8 mouse cellular contexts compared by ENCODE assay signal in the genomic region with DNA sequence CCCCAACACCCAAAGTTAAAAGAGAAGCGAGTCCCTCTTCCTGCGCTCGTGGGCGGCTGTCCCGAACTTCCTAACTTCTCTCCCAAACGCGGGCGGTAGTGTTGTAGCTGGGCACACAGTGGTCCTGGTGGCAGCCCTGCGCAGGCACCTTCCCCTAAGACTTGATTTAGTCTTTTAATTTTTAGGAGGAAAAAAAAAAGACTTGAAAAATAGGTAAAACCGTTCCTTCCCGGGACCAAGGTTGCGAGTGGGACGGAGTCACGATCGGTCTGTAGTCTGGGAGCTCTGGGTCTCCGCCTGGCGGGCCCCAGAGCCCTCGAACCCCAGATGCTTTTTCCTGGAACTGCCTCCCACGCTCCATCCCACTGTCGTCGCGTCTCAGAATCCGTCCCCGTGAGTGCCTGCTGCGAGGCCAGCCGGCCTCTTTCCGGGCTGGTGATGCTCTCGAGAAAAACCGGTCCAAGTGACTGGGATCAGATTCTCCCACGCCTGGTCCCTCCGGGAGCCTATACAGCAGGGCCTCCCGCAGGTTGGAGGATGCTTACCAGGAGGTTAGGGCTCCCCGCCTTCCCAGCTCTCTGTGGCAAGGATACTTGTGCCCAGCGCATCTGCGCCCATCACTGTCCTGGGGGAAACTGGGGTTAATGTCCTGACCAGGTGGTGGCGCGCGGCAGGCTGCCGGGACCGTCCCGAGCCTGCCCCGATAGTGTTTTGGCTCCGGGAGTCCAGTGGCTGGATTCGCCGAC. TPM values are rescaled to one million over a fixed set of nuclear protein-coding genes. Genes with fewer than 3 reads are reported as not detected.
DNase-seq lines count a peak whose midpoint lies in the region; ATAC-seq and TF ChIP-seq lines count a peak whose summit lies in the region.

No protein-coding gene starts in this region.

- H3K4me2 ChIP-seq in embryonic facial prominence, embryonic 13.5 days, result peak overlapping the region; percentile 100
- peak overlapping the region; percentile 100 for H3K4me2 ChIP-seq in intestine, embryonic 16.5 days (ENCODE audit: low read depth, low read length)
- peak overlapping the region; percentile 100 for H3K4me2 ChIP-seq in neural tube, embryonic 15.5 days

- in situ Hi-C loops in ES-E14 (cut with MboI; ENCODE audit: low sequenced_read_pairs in 2 of 2, unreplicated experiment in 2 of 2), result loop anchor here in 1 of 2 experiments (10.0 kb wide), 1 partner anchor 1242 kb away; a partner anchor contains a TSS

- DNase-seq in gastrocnemius, postnatal 10 days, result peak; percentile 19
- DNase-seq in gastrocnemius, postnatal 14 days, result no peak
- no peak for DNase-seq in ES-E14 (ENCODE audit: low read depth, low spot score)
- DNase-seq in spleen, postnatal 4 days (ENCODE audit: low spot score in 2 of 2), result no peak
- DNase-seq in gastrocnemius, postnatal 25 days, result no peak

- H3K27me3 ChIP-seq in embryonic facial prominence, embryonic 13.5 days, result peaks cover 77% of the 10 kb centered on the region
- peaks cover 42% of the 10 kb centered on the region for H3K27me3 ChIP-seq in intestine, embryonic 16.5 days (replicated peaks; ENCODE audit: control insufficient read depth, insufficient read depth, low read length)
- H3K27me3 ChIP-seq in neural tube, embryonic 15.5 days (replicated peaks), result peaks cover 57% of the 10 kb centered on the region

- no peak overlapping the region for H3K27ac ChIP-seq in ES-E14 (ENCODE audit: insufficient read depth, low read depth, low read length, poor library complexity, severe bottlenecking)
- no peak overlapping the region for H3K27ac ChIP-seq in embryonic facial prominence, embryonic 13.5 days
- H3K27ac ChIP-seq in intestine, embryonic 16.5 days (ENCODE audit: low read length), result no peak overlapping the region
- H3K27ac ChIP-seq in neural tube, embryonic 15.5 days (replicated peaks), result no peak overlapping the region

- H3K9me3 ChIP-seq in ES-E14 (ENCODE audit: control insufficient read depth, insufficient read depth, low read depth, low read length), result no peaks in the 10 kb centered on the region
- no peaks in the 10 kb centered on the region for H3K9me3 ChIP-seq in embryonic facial prominence, embryonic 13.5 days
- no peaks in the 10 kb centered on the region for H3K9me3 ChIP-seq in intestine, embryonic 16.5 days (ENCODE audit: control insufficient read depth, low read length)
- H3K9me3 ChIP-seq in neural tube, embryonic 15.5 days (replicated peaks), result no peaks in the 10 kb centered on the region

- H3K4me3 ChIP-seq in ES-E14 (ENCODE audit: insufficient read depth in 1 of 2, low read depth in 1 of 2, low read length in 2 of 2, poor library complexity in 1 of 2, severe bottlenecking in 1 of 2), result peak overlapping the region; percentile 65 to 75
- H3K4me3 ChIP-seq in embryonic facial prominence, embryonic 13.5 days, result peak overlapping the region; percentile 65
- H3K4me3 ChIP-seq in intestine, embryonic 16.5 days (ENCODE audit: low read length), result peak overlapping the region; percentile 63
- peak overlapping the region; percentile 63 for H3K4me3 ChIP-seq in neural tube, embryonic 15.5 days (replicated peaks)

- peak overlapping the region; percentile 73 for H3K9ac ChIP-seq in ES-E14 (ENCODE audit: insufficient read depth, low read depth, low read length, poor library complexity, severe bottlenecking)
- H3K9ac ChIP-seq in embryonic facial prominence, embryonic 13.5 days, result peak overlapping the region; percentile 72
- H3K9ac ChIP-seq in intestine, embryonic 16.5 days (ENCODE audit: low read depth, low read length), result peak overlapping the region; percentile 64; the same call in 1 of the 2 replicates
- H3K9ac ChIP-seq in neural tube, embryonic 15.5 days (replicated peaks), result peak overlapping the region; percentile 70

- 1% methylated on average over 45 of the region's 45 CpGs for WGBS in embryonic facial prominence, embryonic 13.5 days
- 2% methylated on average over 45 of the region's 45 CpGs for WGBS in intestine, embryonic 16.5 days
- WGBS in neural tube, embryonic 15.5 days, result 1% methylated on average over 45 of the region's 45 CpGs

- peaks cover 13 to 32% of the 10 kb centered on the region in 2 experiments for H3K4me1 ChIP-seq in ES-E14 (ENCODE audit: control insufficient read depth in 2 of 2, insufficient read depth in 2 of 2, low read length in 2 of 2, poor library complexity in 1 of 2)
- peaks cover 31% of the 10 kb centered on the region for H3K4me1 ChIP-seq in embryonic facial prominence, embryonic 13.5 days
- peaks cover 11% of the 10 kb centered on the region; the same call in 1 of the 2 replicates for H3K4me1 ChIP-seq in intestine, embryonic 16.5 days (ENCODE audit: control insufficient read depth, insufficient read depth, low read length)
- H3K4me1 ChIP-seq in neural tube, embryonic 15.5 days, result peaks cover 40% of the 10 kb centered on the region

- no peak for ATAC-seq in embryonic facial prominence, embryonic 13.5 days (ENCODE audit: insufficient number of reproducible peaks, insufficient read depth, low FRiP score, low TSS enrichment, low read depth)
- no peak for ATAC-seq in intestine, embryonic 16.5 days
- ATAC-seq in neural tube, embryonic 15.5 days (ENCODE audit: low FRiP score), result no peak

- intact Hi-C loops in gastrocnemius, postnatal 14 days (cut with DNase I; ENCODE audit: low total_unique reads), result no loop called here

- no peaks in the 10 kb centered on the region; the same call in 1 of the 2 replicates for H3K36me3 ChIP-seq in ES-E14 (ENCODE audit: control insufficient read depth, insufficient read depth, low read length, poor library complexity, severe bottlenecking)
- no peaks in the 10 kb centered on the region for H3K36me3 ChIP-seq in embryonic facial prominence, embryonic 13.5 days
- no peaks in the 10 kb centered on the region for H3K36me3 ChIP-seq in intestine, embryonic 16.5 days (ENCODE audit: control insufficient read depth, insufficient read depth, low read length)
- no peaks in the 10 kb centered on the region for H3K36me3 ChIP-seq in neural tube, embryonic 15.5 days

TF ChIP-seq in ES-E14, 5 proteins besides CTCF, POLR2A, EP300 and RAD21:
- TF ChIP-seq ZNF384 (IDR thresholded peaks at IDR 0.05; ENCODE audit: low read depth, low read length) (no peak), HCFC1 (IDR thresholded peaks at IDR 0.05; ENCODE audit: borderline replicate concordance, insufficient read depth, low read length) (no peak), ZC3H11A (IDR thresholded peaks at IDR 0.05; ENCODE audit: borderline replicate concordance, low read depth, low read length) (no peak), MAFK (IDR thresholded peaks at IDR 0.05; ENCODE audit: insufficient read depth, low read depth, low read length) (no peak), CHD2 (IDR thresholded peaks at IDR 0.05; ENCODE audit: low read depth, low read length) (no peak)

RNA-seq across cellular contexts. Expression of a gene that starts 1.2 kb away (rescaled TPM):
- 1 to 10 TPM in 1 of 2 experiments, under 1 TPM in 1; 0.38 to 1.5 TPM for total RNA-seq in gastrocnemius, postnatal 10 days (2021)
- total RNA-seq in gastrocnemius, postnatal 14 days (2021), result under 1 TPM; 0.27 to 0.31 TPM
- total RNA-seq in ES-E14 (2012; rRNA removed), result 7.5 and 12.5 TPM in 2 replicates
- 1.8 and 2.0 TPM in 2 replicates for polyA plus RNA-seq in embryonic facial prominence, embryonic 13.5 days (2015; fragmentation: Nextera tagmentation; extraction: Ambion mirVana)
- polyA plus RNA-seq in intestine, embryonic 16.5 days (2015; fragmentation: Nextera tagmentation; extraction: Ambion mirVana), result 0.71 and 0.76 TPM in 2 replicates
- polyA plus RNA-seq in neural tube, embryonic 15.5 days (2015; fragmentation: Nextera tagmentation; extraction: Ambion mirVana), result 16.5 and 17.8 TPM in 2 replicates
- under 1 TPM; 0.54 to 0.67 TPM for total RNA-seq in gastrocnemius, postnatal 25 days (2021)

RNA-seq across cellular contexts. Expression of a gene that starts 45.6 kb away (rescaled TPM):
- 10 to 100 TPM; 12.6 to 16.7 TPM for total RNA-seq in gastrocnemius, postnatal 10 days (2021)
- total RNA-seq in gastrocnemius, postnatal 14 days (2021), result 10 to 100 TPM; 13.0 to 13.4 TPM
- 10.1 and 11.2 TPM in 2 replicates for total RNA-seq in ES-E14 (2012; rRNA removed)
- polyA plus RNA-seq in embryonic facial prominence, embryonic 13.5 days (2015; fragmentation: Nextera tagmentation; extraction: Ambion mirVana), result 19.4 and 20.7 TPM in 2 replicates
- 20.3 and 21.4 TPM in 2 replicates for polyA plus RNA-seq in intestine, embryonic 16.5 days (2015; fragmentation: Nextera tagmentation; extraction: Ambion mirVana)
- 20.5 and 21.8 TPM in 2 replicates for polyA plus RNA-seq in neural tube, embryonic 15.5 days (2015; fragmentation: Nextera tagmentation; extraction: Ambion mirVana)
- 10 to 100 TPM; 18.4 to 19.4 TPM for total RNA-seq in gastrocnemius, postnatal 25 days (2021)
